In the genomic region with DNA sequence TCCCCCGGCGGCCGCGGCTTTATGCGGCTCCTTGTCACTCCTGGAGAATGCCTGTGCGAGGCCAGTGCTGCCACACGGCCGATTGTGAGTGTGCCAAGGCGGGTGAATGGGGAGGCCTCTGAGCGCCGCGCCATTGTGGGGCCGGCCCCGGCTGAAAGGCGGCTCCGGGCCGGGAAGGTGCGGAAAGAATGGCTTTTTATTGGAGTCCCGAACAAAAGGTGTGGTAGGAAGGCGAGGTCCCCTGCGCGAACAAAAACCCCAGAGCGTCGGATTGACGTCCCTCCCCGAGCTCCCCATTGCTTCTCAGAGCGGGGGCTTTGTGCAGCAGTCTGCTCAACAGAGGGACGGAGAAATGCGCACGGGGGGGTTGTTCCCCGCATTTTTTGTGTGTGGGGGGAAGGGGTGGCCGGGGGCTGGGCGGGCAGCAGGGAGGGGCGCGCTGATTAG, we compare ENCODE assay signal across 9 mouse cellular contexts. TPM values are rescaled to one million over a fixed set of nuclear protein-coding genes. Genes with fewer than 3 reads are reported as not detected.
A peak's percentile ranks its signal among the peaks of the same experiment; 100 is the strongest.
DNase-seq lines count a peak whose midpoint lies in the region; ATAC-seq and TF ChIP-seq lines count a peak whose summit lies in the region.
"Had no signal": no experiment of that assay in that cellular context is flagged by ENCODE, and none has a peak within 500 bp of the region (broad histone marks: within the 10 kb centered on the region; RNA-seq: fewer than 3 reads in every experiment).

No protein-coding gene starts in this region.

- under 1% methylated on average over 34 of the region's 35 CpGs for WGBS in lung, embryonic 14.5 days
- WGBS in embryonic facial prominence, embryonic 11.5 days: under 1% methylated on average over 35 of the region's 35 CpGs
- WGBS in hindbrain, embryonic 16.5 days: 1% methylated on average over 35 of the region's 35 CpGs
- WGBS in neural tube, embryonic 13.5 days: under 1% methylated on average over 35 of the region's 35 CpGs

- no peak for ATAC-seq in lung, embryonic 14.5 days (ENCODE audit: insufficient read depth)
- peak; percentile 51; the same call in 1 of the 2 replicates for ATAC-seq in embryonic facial prominence, embryonic 11.5 days (replicated peaks; ENCODE audit: insufficient number of reproducible peaks, low FRiP score, low TSS enrichment, low read depth)
- ATAC-seq in hindbrain, embryonic 16.5 days: peak; percentile 71
- ATAC-seq in neural tube, embryonic 13.5 days (ENCODE audit: low read depth): peak; percentile 63; the same call in 1 of the 2 replicates
- no peak for ATAC-seq in monocyte, adult 5-6 weeks (replicated peaks; ENCODE audit: insufficient number of reproducible peaks, low FRiP score, low TSS enrichment, poor library complexity, severe bottlenecking)

- no peaks in the 10 kb centered on the region for H3K9me3 ChIP-seq in lung, embryonic 14.5 days (ENCODE audit: low read depth, low read length)
- H3K9me3 ChIP-seq in embryonic facial prominence, embryonic 11.5 days (replicated peaks; ENCODE audit: control insufficient read depth, low read length): no peaks in the 10 kb centered on the region
- no peaks in the 10 kb centered on the region for H3K9me3 ChIP-seq in hindbrain, embryonic 16.5 days (ENCODE audit: control insufficient read depth, low read length)
- H3K9me3 ChIP-seq in neural tube, embryonic 13.5 days: no peaks in the 10 kb centered on the region

- peak; percentile 47 for DNase-seq in lung, embryonic 14.5 days
- no peak for DNase-seq in lung, postnatal 10 days
- DNase-seq in embryonic facial prominence, embryonic 11.5 days (ENCODE audit: low spot score): peak; percentile 71
- DNase-seq in layer of hippocampus, postnatal 10 days (ENCODE audit: low spot score in 2 of 2): no peak
- DNase-seq in gastrocnemius, adult 18-20 months (ENCODE audit: low spot score): no peak
- DNase-seq: right cerebral cortex, postnatal 4 days had no signal

- no peak overlapping the region for H3K9ac ChIP-seq in lung, embryonic 14.5 days
- H3K9ac ChIP-seq in embryonic facial prominence, embryonic 11.5 days (replicated peaks; ENCODE audit: low read length): 0 out of 2 replicates have a peak overlapping the region, but pooled peaks have one; percentile 5
- H3K9ac ChIP-seq in hindbrain, embryonic 16.5 days (ENCODE audit: low read depth, low read length): no peak overlapping the region
- H3K9ac ChIP-seq in neural tube, embryonic 13.5 days: no peak overlapping the region

- no peak for TF ChIP-seq CTCF in lung, embryonic 14.5 days (IDR thresholded peaks at IDR 0.05; ENCODE audit: low read depth)

- peak overlapping the region; percentile 49 for H3K4me2 ChIP-seq in lung, embryonic 14.5 days
- H3K4me2 ChIP-seq in embryonic facial prominence, embryonic 11.5 days (ENCODE audit: low read depth, low read length): peak overlapping the region; percentile 37
- peak overlapping the region; percentile 50 for H3K4me2 ChIP-seq in hindbrain, embryonic 16.5 days (ENCODE audit: low read length)
- H3K4me2 ChIP-seq in neural tube, embryonic 13.5 days: peak overlapping the region; percentile 50

- peaks cover 100% of the 10 kb centered on the region for H3K27me3 ChIP-seq in lung, embryonic 14.5 days (ENCODE audit: insufficient read depth, low read length)
- H3K27me3 ChIP-seq in embryonic facial prominence, embryonic 11.5 days (ENCODE audit: control insufficient read depth, insufficient read depth, low read length): peaks cover 85% of the 10 kb centered on the region
- peaks cover 57% of the 10 kb centered on the region for H3K27me3 ChIP-seq in hindbrain, embryonic 16.5 days (replicated peaks; ENCODE audit: control insufficient read depth, insufficient read depth, low read length)
- H3K27me3 ChIP-seq in neural tube, embryonic 13.5 days: peaks cover 99% of the 10 kb centered on the region

- H3K4me3 ChIP-seq in lung, embryonic 14.5 days (ENCODE audit: low read depth, low read length): peak overlapping the region; percentile 26
- peak overlapping the region; percentile 22 for H3K4me3 ChIP-seq in embryonic facial prominence, embryonic 11.5 days (ENCODE audit: low read depth, low read length)
- H3K4me3 ChIP-seq in hindbrain, embryonic 16.5 days (ENCODE audit: low read length): peak overlapping the region; percentile 27
- H3K4me3 ChIP-seq in neural tube, embryonic 13.5 days: peak overlapping the region; percentile 22

- no peaks in the 10 kb centered on the region for H3K4me1 ChIP-seq in lung, embryonic 14.5 days (ENCODE audit: insufficient read depth)
- H3K4me1 ChIP-seq in embryonic facial prominence, embryonic 11.5 days (ENCODE audit: control insufficient read depth, insufficient read depth, low read length): peaks cover 2% of the 10 kb centered on the region; the same call in 1 of the 2 replicates
- peaks cover 5% of the 10 kb centered on the region for H3K4me1 ChIP-seq in hindbrain, embryonic 16.5 days (ENCODE audit: control insufficient read depth, insufficient read depth, low read depth, low read length)
- peaks cover 43% of the 10 kb centered on the region for H3K4me1 ChIP-seq in neural tube, embryonic 13.5 days (replicated peaks)

- no peaks in the 10 kb centered on the region for H3K36me3 ChIP-seq in lung, embryonic 14.5 days (ENCODE audit: insufficient read depth)
- H3K36me3 ChIP-seq in embryonic facial prominence, embryonic 11.5 days (replicated peaks; ENCODE audit: control insufficient read depth, insufficient read depth, low read depth, low read length): no peaks in the 10 kb centered on the region
- no peaks in the 10 kb centered on the region for H3K36me3 ChIP-seq in hindbrain, embryonic 16.5 days (ENCODE audit: control insufficient read depth, insufficient read depth, low read length)
- H3K36me3 ChIP-seq in neural tube, embryonic 13.5 days: no peaks in the 10 kb centered on the region

- no peak overlapping the region for H3K27ac ChIP-seq in lung, embryonic 14.5 days (ENCODE audit: low read depth)
- H3K27ac ChIP-seq in embryonic facial prominence, embryonic 11.5 days (replicated peaks; ENCODE audit: low read depth, low read length): no peak overlapping the region
- no peak overlapping the region for H3K27ac ChIP-seq in hindbrain, embryonic 16.5 days (ENCODE audit: low read depth, low read length)
- no peak overlapping the region for H3K27ac ChIP-seq in neural tube, embryonic 13.5 days (replicated peaks)

RNA-seq across cellular contexts. Expression of gene Nkx2-3, which starts 4.3 kb away (rescaled TPM):
- polyA plus RNA-seq in lung, embryonic 14.5 days (2014; fragmentation: Nextera tagmentation; extraction: Ambion mirVana): not detected in 2 replicates
- 2.0 and 2.7 TPM in 2 replicates for polyA plus RNA-seq in embryonic facial prominence, embryonic 11.5 days (2014; fragmentation: Nextera tagmentation; extraction: Ambion mirVana)
- 0.19 TPM in 1 of 2 replicates, not detected in the other for polyA plus RNA-seq in hindbrain, embryonic 16.5 days (2015; fragmentation: Nextera tagmentation; extraction: Ambion mirVana)
- polyA plus RNA-seq in neural tube, embryonic 13.5 days (2015; fragmentation: Nextera tagmentation; extraction: Ambion mirVana): not detected in 2 replicates
- total RNA-seq in layer of hippocampus, postnatal 10 days (2021): not detected
- total RNA-seq in gastrocnemius, adult 18-20 months (2021): not detected
- total RNA-seq in monocyte, adult 5-6 weeks (2017): not detected in 3 replicates

RNA-seq across cellular contexts. Expression of gene Slc25a28, which starts 58.2 kb away (rescaled TPM):
- polyA plus RNA-seq in lung, embryonic 14.5 days (2014; fragmentation: Nextera tagmentation; extraction: Ambion mirVana): 12.1 and 13.0 TPM in 2 replicates
- polyA plus RNA-seq in embryonic facial prominence, embryonic 11.5 days (2014; fragmentation: Nextera tagmentation; extraction: Ambion mirVana): 9.2 and 9.7 TPM in 2 replicates
- polyA plus RNA-seq in hindbrain, embryonic 16.5 days (2015; fragmentation: Nextera tagmentation; extraction: Ambion mirVana): 14.6 and 15.2 TPM in 2 replicates
- 14.0 and 15.9 TPM in 2 replicates for polyA plus RNA-seq in neural tube, embryonic 13.5 days (2015; fragmentation: Nextera tagmentation; extraction: Ambion mirVana)
- 10 to 100 TPM; 36.2 to 40.2 TPM for total RNA-seq in layer of hippocampus, postnatal 10 days (2021)
- 10 to 100 TPM; 26.2 to 34.0 TPM for total RNA-seq in gastrocnemius, adult 18-20 months (2021)
- 68.7 to 103 TPM (median 101 TPM) in 3 replicates for total RNA-seq in monocyte, adult 5-6 weeks (2017)

Comparison
In these comparisons a context has a peak if more than half of its experiments do, and no peak if none do; other contexts are left out.
1. DNase-seq: peak in lung, embryonic 14.5 days (single experiment) and embryonic facial prominence, embryonic 11.5 days (single experiment); none in lung, postnatal 10 days (single experiment), layer of hippocampus, postnatal 10 days (0 of 2) and gastrocnemius, adult 18-20 months (single experiment).
2. ATAC-seq: peak in embryonic facial prominence, embryonic 11.5 days (single experiment), hindbrain, embryonic 16.5 days (single experiment) and neural tube, embryonic 13.5 days (single experiment); none in lung, embryonic 14.5 days (single experiment) and monocyte, adult 5-6 weeks (single experiment).
3. Peak in every context shown above with its lines, with median percentiles within 50 percentile points of each other: H3K4me2 ChIP-seq and H3K4me3 ChIP-seq.